Mouse (Mus musculus): ENCODE measurements around the gene Brd4. TPM values are rescaled to one million over a fixed set of nuclear protein-coding genes. Genes with fewer than 3 reads are reported as not detected.

Gene Brd4
- polyA plus RNA-seq, 1 experiment, result 80.7 TPM

DNA sequence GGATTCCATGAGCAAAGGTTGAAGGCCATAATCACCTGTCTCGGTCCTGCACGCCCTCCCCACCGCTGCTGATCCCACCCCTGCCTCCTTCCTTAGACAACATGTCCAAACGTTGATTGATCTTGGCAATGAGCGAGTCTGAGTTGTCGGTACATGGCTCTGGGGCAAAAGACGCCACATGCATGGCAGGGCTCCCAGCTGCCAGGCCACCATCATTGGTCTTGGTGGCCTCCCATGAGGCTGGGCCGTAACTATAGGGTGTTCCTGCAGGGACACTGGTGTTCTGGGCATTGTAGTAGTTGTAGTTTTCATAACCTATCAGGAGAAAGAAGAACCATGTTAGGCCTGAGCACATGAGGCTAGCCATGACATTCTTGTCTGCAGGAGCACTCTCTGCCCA lies 32.5 kb upstream of the Brd4 start:
- Histone ChIP-seq H3K27ac (ENCODE audit: insufficient read depth, low read length) (no peak overlapping the region), H3K4me1 (ENCODE audit: control insufficient read depth, insufficient read depth, low read length) (peaks cover 3% of the 10 kb centered on the region), H3K4me3 (ENCODE audit: insufficient read depth, low read length) (no peak overlapping the region)
- TF ChIP-seq CTCF (IDR thresholded peaks at IDR 0.05; ENCODE audit: borderline replicate concordance, insufficient read depth, low read length) (no peak), POLR2A (IDR thresholded peaks at IDR 0.05; ENCODE audit: low read depth, low read length) (no peak)

DNA sequence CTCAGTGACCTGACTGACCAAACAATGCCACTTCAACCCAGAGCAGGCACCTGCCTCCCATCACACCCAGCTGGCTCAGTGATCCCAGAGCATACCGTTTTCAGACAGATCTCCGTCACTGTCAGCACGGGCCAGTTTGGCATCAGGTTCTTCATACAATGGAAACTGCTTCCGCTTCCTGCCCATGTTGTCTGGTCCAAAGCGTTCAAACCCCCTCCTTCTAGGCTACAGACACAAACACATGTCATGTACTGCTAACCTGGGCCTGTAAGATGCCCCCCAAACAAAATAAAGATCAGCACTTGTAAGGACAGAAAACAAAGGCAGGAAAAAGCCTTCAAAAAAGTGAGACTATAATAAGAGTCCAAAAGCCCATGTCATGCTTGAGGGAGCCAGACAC lies 31.0 kb upstream of the Brd4 start:
- H3K4me3 ChIP-seq (ENCODE audit: insufficient read depth, low read length), result no peak overlapping the region
- no peak overlapping the region for H3K27ac ChIP-seq (ENCODE audit: insufficient read depth, low read length)
- TF ChIP-seq POLR2A (IDR thresholded peaks at IDR 0.05; ENCODE audit: low read depth, low read length) (no peak), CTCF (IDR thresholded peaks at IDR 0.05; ENCODE audit: borderline replicate concordance, insufficient read depth, low read length) (no peak)
- peaks cover 3% of the 10 kb centered on the region for H3K4me1 ChIP-seq (ENCODE audit: control insufficient read depth, insufficient read depth, low read length)

DNA sequence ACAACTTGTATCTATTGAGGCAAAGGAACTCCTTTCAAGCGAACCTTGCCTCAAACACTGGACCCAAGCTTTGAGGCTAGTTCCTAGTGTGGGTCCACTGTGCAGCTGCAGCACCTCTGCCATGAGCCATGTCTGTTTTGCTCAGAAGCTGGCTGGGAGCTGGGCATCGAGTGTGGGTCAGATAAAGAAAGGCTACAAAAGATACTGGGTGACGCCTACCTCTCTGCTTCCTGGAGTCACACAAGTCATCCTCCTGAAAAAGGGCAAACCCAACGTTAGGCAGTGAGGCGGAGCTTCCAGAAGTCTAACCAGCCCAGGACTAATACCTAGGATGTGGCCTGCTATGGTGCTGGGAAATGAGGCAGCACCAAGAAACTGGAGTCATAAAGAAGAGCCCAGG lies 29.4 kb upstream of the Brd4 start:
- Histone ChIP-seq H3K4me3 (ENCODE audit: insufficient read depth, low read length) (no peak overlapping the region), H3K27ac (ENCODE audit: insufficient read depth, low read length) (no peak overlapping the region), H3K4me1 (ENCODE audit: control insufficient read depth, insufficient read depth, low read length) (no peaks in the 10 kb centered on the region)
- no peak for TF ChIP-seq CTCF (IDR thresholded peaks at IDR 0.05; ENCODE audit: borderline replicate concordance, insufficient read depth, low read length)
- TF ChIP-seq POLR2A (IDR thresholded peaks at IDR 0.05; ENCODE audit: low read depth, low read length), result no peak

DNA sequence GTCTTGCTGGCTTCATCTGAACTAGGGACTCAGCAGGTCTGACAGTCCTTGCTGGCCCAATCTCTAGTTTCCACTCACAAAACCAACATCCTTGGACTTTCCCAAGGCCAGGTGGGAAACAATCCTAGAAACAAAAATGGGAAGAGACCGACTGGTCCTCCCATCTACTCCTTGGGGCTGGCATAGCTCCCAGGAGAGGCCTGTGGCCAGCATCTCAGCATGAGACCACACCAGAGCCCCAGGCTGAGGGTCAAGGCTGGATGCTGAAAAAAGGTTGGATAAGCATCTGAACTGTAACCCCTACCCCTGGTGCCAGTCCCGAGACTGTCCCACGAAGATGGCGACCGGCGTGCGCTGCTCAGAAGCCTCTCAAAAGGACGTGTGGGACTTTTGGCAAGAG lies 28.3 kb upstream of the Brd4 start:
- no peak overlapping the region for H3K27ac ChIP-seq (ENCODE audit: insufficient read depth, low read length)
- TF ChIP-seq POLR2A (IDR thresholded peaks at IDR 0.05; ENCODE audit: low read depth, low read length), result no peak
- no peak for TF ChIP-seq CTCF (IDR thresholded peaks at IDR 0.05; ENCODE audit: borderline replicate concordance, insufficient read depth, low read length)
- no peaks in the 10 kb centered on the region for H3K4me1 ChIP-seq (ENCODE audit: control insufficient read depth, insufficient read depth, low read length)
- H3K4me3 ChIP-seq (ENCODE audit: insufficient read depth, low read length), result no peak overlapping the region

DNA sequence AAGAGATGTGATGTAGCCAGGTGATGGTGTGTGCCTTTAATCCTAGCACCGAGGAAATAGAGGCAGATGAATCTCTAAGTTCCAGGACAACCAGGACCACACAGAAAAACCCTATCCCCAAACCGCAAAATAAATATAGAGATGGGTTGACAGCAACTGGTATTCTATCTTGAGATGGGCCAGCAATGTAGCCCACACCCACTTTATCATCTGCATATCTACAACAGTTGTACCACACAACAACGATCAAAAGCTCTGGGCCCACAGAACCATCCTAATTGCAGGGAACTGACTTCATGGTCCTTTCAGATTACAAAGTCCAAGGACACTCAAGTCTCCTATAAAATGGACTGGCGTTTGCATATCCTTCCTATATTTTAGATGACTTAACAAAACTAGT lies 23.4 kb upstream of the Brd4 start:
- no peak overlapping the region for H3K4me3 ChIP-seq (ENCODE audit: insufficient read depth, low read length)
- no peak overlapping the region for H3K27ac ChIP-seq (ENCODE audit: insufficient read depth, low read length)
- no peak for TF ChIP-seq CTCF (IDR thresholded peaks at IDR 0.05; ENCODE audit: borderline replicate concordance, insufficient read depth, low read length)
- TF ChIP-seq POLR2A (IDR thresholded peaks at IDR 0.05; ENCODE audit: low read depth, low read length), result no peak
- H3K4me1 ChIP-seq (ENCODE audit: control insufficient read depth, insufficient read depth, low read length), result no peaks in the 10 kb centered on the region

DNA sequence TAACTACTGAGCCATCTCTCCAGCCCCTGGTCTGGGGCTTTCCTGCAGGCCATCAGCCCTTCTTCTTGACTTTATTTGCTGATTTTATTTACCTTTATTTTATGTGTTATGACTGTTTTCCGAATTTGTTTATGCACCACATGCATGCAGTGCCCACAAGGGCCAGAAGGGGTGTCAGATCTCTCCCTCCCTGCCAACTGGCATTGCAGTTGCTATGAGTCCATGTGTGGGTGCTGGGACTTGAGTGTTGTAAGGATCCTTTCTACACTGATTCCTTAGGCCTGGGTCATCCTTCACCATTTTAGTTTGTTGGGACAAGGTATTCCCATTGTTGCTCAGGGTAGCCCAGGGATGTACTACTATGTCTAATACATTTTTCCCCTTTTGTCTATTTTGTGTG lies 13.6 kb upstream of the Brd4 start:
- H3K4me1 ChIP-seq (ENCODE audit: control insufficient read depth, insufficient read depth, low read length), result no peaks in the 10 kb centered on the region
- H3K27ac ChIP-seq (ENCODE audit: insufficient read depth, low read length), result no peak overlapping the region
- TF ChIP-seq POLR2A (IDR thresholded peaks at IDR 0.05; ENCODE audit: low read depth, low read length), result no peak
- no peak for TF ChIP-seq CTCF (IDR thresholded peaks at IDR 0.05; ENCODE audit: borderline replicate concordance, insufficient read depth, low read length)
- H3K4me3 ChIP-seq (ENCODE audit: insufficient read depth, low read length), result no peak overlapping the region

DNA sequence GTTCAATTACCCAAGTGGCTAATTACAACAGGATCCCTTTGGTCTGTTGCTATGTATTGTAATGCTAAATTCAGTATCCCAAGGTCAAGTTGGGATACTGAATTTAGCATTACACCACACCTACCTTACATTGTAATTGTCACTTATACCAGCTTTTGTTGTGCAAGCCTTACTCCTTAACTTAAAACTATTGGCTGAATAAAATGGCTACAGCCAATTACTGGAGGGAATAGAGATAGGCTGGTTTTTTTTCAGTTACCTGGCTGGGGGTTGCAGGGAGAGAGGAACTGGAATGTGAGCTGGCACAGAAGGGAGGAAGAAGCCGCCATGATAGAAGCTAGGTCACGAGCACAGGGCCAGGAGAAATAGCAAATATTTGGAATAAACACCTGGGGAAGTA lies 11.4 kb upstream of the Brd4 start:
- no peaks in the 10 kb centered on the region for H3K4me1 ChIP-seq (ENCODE audit: control insufficient read depth, insufficient read depth, low read length)
- H3K27ac ChIP-seq (ENCODE audit: insufficient read depth, low read length), result no peak overlapping the region
- TF ChIP-seq POLR2A (IDR thresholded peaks at IDR 0.05; ENCODE audit: low read depth, low read length) (no peak), CTCF (IDR thresholded peaks at IDR 0.05; ENCODE audit: borderline replicate concordance, insufficient read depth, low read length) (no peak)
- no peak overlapping the region for H3K4me3 ChIP-seq (ENCODE audit: insufficient read depth, low read length)

DNA sequence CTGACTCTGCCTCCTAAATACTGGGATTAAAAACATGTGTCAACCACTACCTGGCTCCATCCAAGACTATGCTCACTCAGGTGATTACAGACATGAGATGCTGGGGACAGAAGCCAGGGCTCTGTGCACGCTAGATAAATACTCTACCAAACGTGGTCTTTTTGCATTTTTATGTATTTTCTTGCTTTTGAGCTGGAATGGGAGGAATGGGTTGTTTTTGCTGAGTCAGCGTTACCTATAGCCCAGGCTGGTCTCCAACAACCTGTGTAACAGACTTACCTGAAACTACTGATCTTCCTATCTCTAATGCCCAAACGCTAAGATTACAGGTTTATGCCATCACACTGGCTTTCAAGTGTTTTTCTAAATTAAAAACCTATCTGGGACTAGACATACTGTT lies 10.6 kb upstream of the Brd4 start:
- TF ChIP-seq CTCF (IDR thresholded peaks at IDR 0.05; ENCODE audit: borderline replicate concordance, insufficient read depth, low read length) (no peak), POLR2A (IDR thresholded peaks at IDR 0.05; ENCODE audit: low read depth, low read length) (no peak)
- Histone ChIP-seq H3K27ac (ENCODE audit: insufficient read depth, low read length) (no peak overlapping the region), H3K4me1 (ENCODE audit: control insufficient read depth, insufficient read depth, low read length) (no peaks in the 10 kb centered on the region), H3K4me3 (ENCODE audit: insufficient read depth, low read length) (no peak overlapping the region)

DNA sequence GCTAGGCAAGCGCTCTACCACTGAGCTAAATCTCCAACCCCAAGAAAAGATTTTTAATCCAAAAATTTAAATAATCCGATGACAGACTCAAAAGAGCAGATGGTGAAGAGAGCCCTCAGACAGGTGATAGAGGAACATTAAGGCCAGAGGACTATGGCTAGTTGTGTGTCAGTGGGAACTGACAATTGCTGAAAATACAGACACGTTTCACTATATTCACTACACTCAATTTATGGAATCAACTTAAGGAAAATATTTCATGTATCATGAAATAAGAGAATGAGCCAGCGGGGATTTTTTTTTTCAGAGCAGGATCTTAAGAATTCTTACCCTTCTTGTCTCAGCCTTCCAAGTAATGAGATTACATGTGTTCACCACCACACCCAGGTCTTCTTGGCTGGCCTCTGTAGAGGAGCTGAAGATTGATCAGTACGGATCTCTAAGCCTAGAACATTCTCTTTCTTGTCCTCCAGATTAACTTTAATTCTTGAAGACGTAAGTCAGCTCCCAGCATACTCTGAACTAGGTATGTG lies 682 bp upstream of the Brd4 start:
- peaks cover 6% of the 10 kb centered on the region for H3K4me1 ChIP-seq (ENCODE audit: control insufficient read depth, insufficient read depth, low read length)
- H3K4me3 ChIP-seq (ENCODE audit: insufficient read depth, low read length), result peak overlapping the region; percentile 85
- H3K27ac ChIP-seq (ENCODE audit: insufficient read depth, low read length), result peak overlapping the region; percentile 97; the same call in 1 of the 2 replicates
- TF ChIP-seq POLR2A (IDR thresholded peaks at IDR 0.05; ENCODE audit: low read depth, low read length) (no peak), CTCF (IDR thresholded peaks at IDR 0.05; ENCODE audit: borderline replicate concordance, insufficient read depth, low read length) (no peak)

DNA sequence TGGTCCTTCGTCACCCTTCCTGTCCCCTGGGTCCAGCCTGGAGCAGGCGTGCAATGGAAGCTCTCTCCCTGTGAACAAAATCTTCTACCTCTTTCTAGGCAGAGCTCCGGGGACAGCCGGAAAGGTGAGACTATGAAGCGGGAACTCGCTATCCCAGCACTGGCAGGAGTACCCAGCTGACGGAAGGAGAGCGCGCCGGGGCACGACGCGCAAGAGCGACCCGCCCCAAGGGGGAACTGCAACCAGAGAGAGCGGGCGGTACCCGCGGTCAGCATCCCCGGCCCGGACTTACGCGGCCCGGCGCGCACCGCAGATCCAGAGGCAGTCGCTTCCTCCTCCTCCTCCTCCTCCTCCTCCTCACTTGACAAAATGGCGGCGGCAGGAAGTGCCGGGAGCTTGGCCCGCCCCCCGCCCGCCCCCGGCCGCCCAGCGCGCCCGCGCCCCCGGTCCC lies 726 bp downstream of the Brd4 start:
- Histone ChIP-seq H3K27ac (ENCODE audit: insufficient read depth, low read length) (peak overlapping the region; percentile 97), H3K4me1 (ENCODE audit: control insufficient read depth, insufficient read depth, low read length) (peaks cover 6% of the 10 kb centered on the region), H3K4me3 (ENCODE audit: insufficient read depth, low read length) (peak overlapping the region; percentile 97)
- TF ChIP-seq POLR2A (IDR thresholded peaks at IDR 0.05; ENCODE audit: low read depth, low read length), result no peak; the same call in 1 of the 2 replicates
- no peak for TF ChIP-seq CTCF (IDR thresholded peaks at IDR 0.05; ENCODE audit: borderline replicate concordance, insufficient read depth, low read length)

DNA sequence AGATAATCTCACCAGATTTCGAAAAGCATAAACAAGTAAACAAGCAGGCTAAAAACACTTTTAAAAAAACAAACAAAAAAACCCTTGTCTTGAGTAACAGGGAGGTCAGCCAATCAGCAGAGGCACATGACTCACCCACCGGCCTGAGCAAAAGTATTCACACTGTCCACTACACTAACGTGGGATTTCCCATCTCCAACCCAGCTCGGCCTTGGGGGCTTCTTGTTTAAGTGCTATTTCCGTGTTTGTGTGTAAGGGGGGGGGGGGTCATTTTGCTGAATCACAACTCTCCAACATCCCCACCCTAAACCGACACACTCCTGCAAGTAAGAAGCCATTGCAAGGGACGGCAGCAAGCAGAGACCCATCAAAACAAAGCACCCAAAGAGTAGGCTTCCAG lies 1.2 kb downstream of the Brd4 start:
- H3K4me1 ChIP-seq (ENCODE audit: control insufficient read depth, insufficient read depth, low read length), result peaks cover 6% of the 10 kb centered on the region
- peak overlapping the region; percentile 82 for H3K27ac ChIP-seq (ENCODE audit: insufficient read depth, low read length)
- H3K4me3 ChIP-seq (ENCODE audit: insufficient read depth, low read length), result peak overlapping the region; percentile 97
- TF ChIP-seq CTCF (IDR thresholded peaks at IDR 0.05; ENCODE audit: borderline replicate concordance, insufficient read depth, low read length) (no peak), POLR2A (IDR thresholded peaks at IDR 0.05; ENCODE audit: low read depth, low read length) (no peak)

All from embryonic fibroblast, embryonic 13.5 days (primary cell).